Mouse (Mus musculus): Measurements from ENCODE around the gene Cdk2.

- no peak for TF ChIP-seq CTCF (IDR thresholded peaks at IDR 0.05)
- TF ChIP-seq EP300 (IDR thresholded peaks at IDR 0.05) = no peak
Measured at GRCm38 (mm10) chr10:128745946-128746613, 41.2 kb upstream of the Cdk2 start.

Measured in lung, postnatal 0 days (tissue).